Mouse (Mus musculus) activated CD4-positive, CD25-positive, alpha-beta regulatory T cell, adult 4 months (primary cell): ENCODE measurements around the gene Otud7a. TPM values are rescaled to one million over a fixed set of nuclear protein-coding genes. Genes with fewer than 3 reads are reported as not detected.

Experiments used
- ATAC-seq: one replicate; pipeline ENCODE4 v1.8.0; 2017
- polyA plus RNA-seq, 2 experiments: library from polyadenylated mRNA; unstranded; fragments of 100-300 nt; shearing (Covaris generic); gene quantifications; one replicate each; pipeline ENCODE4 v1.2.1; 2017

Otud7a gene
- polyA plus RNA-seq, 2 experiments from 2014 or later = not detected

DNA sequence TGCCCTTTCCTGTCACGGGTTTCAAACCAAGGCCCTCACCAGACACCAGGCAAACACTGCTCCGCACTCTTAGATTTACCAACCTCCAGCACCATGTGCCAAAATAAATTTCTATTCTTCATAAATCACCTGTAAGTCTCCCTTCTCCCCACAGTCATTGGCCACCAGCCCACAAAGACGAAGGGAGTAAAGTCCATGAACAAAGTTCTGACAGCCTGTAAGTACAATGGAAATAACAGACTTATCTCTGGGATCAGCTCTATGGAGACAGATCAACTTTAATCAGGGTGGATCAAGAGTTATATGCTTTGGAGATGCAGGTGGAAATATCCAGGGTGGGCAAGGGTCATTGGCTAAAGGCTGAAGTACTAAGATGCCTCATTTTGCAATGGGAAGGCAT lies 336.3 kb downstream of the Otud7a start:
- no peak for ATAC-seq

GRCm38 (mm10) chr7:63789743-63790142 lies 345.2 kb downstream of the Otud7a start:
- no peak for ATAC-seq

- ATAC-seq = no peak
Measured at GRCm38 (mm10) chr7:63796001-63796632, 351.6 kb downstream of the Otud7a start.

GRCm38 (mm10) chr7:63798446-63798845 lies 353.9 kb downstream of the Otud7a start:
- ATAC-seq = no peak

DNA sequence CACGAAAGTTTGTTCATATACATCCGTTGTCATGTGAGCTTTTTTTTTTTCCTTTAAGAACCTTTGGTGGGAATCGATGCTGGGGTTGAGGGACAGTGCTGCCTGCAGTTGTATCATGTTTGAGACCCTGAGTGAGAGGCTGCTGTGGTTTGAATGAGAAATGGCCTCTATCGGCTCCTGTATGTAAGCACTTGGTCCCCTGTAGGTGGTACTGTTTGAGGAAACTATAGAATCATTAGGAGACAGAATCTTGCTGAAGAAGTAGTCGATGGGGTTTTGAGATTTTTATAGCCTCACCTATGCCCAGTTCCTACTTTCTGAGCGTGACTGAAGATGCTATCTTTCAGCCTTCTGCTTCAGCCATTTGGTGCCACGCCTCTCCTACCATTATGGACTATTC lies 354.8 kb downstream of the Otud7a start:
- ATAC-seq = no peak

DNA sequence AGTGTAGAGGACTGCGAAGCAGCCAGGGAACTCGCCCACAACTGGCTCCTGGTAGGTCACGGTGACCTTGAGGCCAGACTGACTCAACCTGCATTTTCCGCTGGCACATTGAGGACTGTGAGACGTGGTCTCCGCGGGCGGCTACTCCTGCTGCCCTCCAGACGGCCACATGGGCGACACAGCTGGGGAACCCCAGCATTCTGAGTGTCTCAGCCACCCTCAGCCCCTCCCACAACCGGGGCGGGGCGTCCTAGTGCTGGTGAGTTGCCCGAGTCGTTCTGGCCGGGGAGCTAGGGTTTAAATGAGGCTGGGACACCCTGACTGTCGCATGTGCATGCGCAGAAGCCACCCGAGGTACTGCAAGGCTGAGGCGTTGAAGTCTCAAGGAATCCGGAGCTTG lies 358.2 kb downstream of the Otud7a start:
- no peak for ATAC-seq

Other genes starting within 250 kb of the Otud7a start
- not detected for gene Chrna7, start 232.2 kb upstream of the Otud7a start, polyA plus RNA-seq